Mouse (Mus musculus) heart, embryonic 13.5 days (tissue): ENCODE measurements around the gene Pinlyp. TPM values are rescaled to one million over a fixed set of nuclear protein-coding genes. Genes with fewer than 3 reads are reported as not detected.
A peak's percentile ranks its signal among the peaks of the same experiment; 100 is the strongest.

Source experiments
- ATAC-seq: fragments of 200-750 bp; cut with Nextera tagmentation; 2 replicates; pipeline ENCODE4 v1.8.0; 2017; ENCODE audit warnings: moderate TSS enrichment; ENCODE audit not compliant: insufficient number of reproducible peaks, low FRiP score, low TSS enrichment; ENCODE audit errors: extremely low read depth
- H3K27ac ChIP-seq: fragments of 300-500 bp; sonication (generic); replicated peaks from 2 replicates; pipeline ENCODE4 v1.5.1; 2015; ENCODE audit warnings: moderate library complexity, mild to moderate bottlenecking, inconsistent platforms
- H3K27me3 ChIP-seq: fragments of 300-500 bp; sonication (generic); replicated peaks from 2 replicates; pipeline ENCODE4 v1.6.1; 2015; ENCODE audit warnings: mild to moderate bottlenecking, inconsistent platforms
- H3K36me3 ChIP-seq: fragments of 300-500 bp; sonication (generic); 2 replicates; pipeline ENCODE4 v1.6.1; 2015; ENCODE audit warnings: mild to moderate bottlenecking, inconsistent platforms
- H3K4me1 ChIP-seq: fragments of 300-500 bp; sonication (generic); 2 replicates; pipeline ENCODE4 v1.6.1; 2015; ENCODE audit warnings: inconsistent platforms
- H3K4me2 ChIP-seq: fragments of 300-500 bp; sonication (generic); 2 replicates; pipeline ENCODE4 v1.6.1; 2015; ENCODE audit warnings: inconsistent platforms, mild to moderate bottlenecking, moderate library complexity
- H3K4me3 ChIP-seq: fragments of 300-500 bp; sonication (generic); 2 replicates; pipeline ENCODE4 v1.5.1; 2015; ENCODE audit warnings: moderate library complexity, mild to moderate bottlenecking, inconsistent platforms
- H3K9ac ChIP-seq: fragments of 300-500 bp; sonication (generic); 2 replicates; pipeline ENCODE4 v1.6.1; 2015; ENCODE audit warnings: inconsistent platforms, mild to moderate bottlenecking, moderate library complexity
- H3K9me3 ChIP-seq: fragments of 300-500 bp; sonication (generic); 2 replicates; pipeline ENCODE4 v1.6.1; 2016; ENCODE audit warnings: inconsistent platforms
- WGBS: fragments of 180-500 bp; shearing (Covaris S2); methylation state at CpG from one replicate; pipeline ENCODE4 v1.1.7; 2015; ENCODE audit warnings: mixed read lengths; 5-methylcytosine and 5-hydroxymethylcytosine counted together
- polyA plus RNA-seq: library from polyadenylated mRNA; unstranded; fragments of >200 nt; fragmentation: Nextera tagmentation; extraction: Ambion mirVana; gene quantifications from 2 replicates; pipeline ENCODE4 v1.2.1, GENCODE M21; 2015

Gene Pinlyp
- polyA plus RNA-seq, 1 experiment from 2014 or later = not detected

DNA sequence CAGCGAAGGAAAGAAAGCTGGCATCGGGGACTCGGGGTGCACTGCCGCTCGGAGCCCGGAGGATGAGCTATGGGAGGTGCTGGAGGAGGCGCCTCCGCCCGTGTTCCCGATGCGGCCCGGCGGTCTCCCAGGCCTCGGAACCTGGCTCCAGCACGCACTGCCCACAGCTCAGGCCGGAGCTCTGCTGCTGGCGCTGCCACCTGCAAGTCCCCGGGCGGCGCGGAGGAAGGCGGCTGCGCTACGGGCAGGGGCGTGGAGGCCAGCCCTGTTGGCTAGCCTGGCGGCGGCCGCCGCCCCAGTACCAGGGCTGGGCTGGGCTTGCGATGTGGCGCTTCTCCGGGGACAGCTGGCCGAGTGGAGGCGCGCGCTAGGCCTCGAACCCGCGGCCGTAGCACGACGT is 12.1 kb downstream of the Pinlyp start:
- peak overlapping the region; percentile 61 for H3K9ac ChIP-seq
- H3K36me3 ChIP-seq = peaks cover 45% of the 10 kb centered on the region
- 28% methylated on average over 42 of the region's 42 CpGs for WGBS
- H3K9me3 ChIP-seq = no peaks in the 10 kb centered on the region
- H3K4me1 ChIP-seq = peaks cover 27% of the 10 kb centered on the region
- H3K4me3 ChIP-seq = peak overlapping the region; percentile 12; the same call in 1 of the 2 replicates
- H3K4me2 ChIP-seq = peak overlapping the region; percentile 41
- no peak overlapping the region for H3K27ac ChIP-seq
- H3K27me3 ChIP-seq = peaks cover 14% of the 10 kb centered on the region
- ATAC-seq = no peak

DNA sequence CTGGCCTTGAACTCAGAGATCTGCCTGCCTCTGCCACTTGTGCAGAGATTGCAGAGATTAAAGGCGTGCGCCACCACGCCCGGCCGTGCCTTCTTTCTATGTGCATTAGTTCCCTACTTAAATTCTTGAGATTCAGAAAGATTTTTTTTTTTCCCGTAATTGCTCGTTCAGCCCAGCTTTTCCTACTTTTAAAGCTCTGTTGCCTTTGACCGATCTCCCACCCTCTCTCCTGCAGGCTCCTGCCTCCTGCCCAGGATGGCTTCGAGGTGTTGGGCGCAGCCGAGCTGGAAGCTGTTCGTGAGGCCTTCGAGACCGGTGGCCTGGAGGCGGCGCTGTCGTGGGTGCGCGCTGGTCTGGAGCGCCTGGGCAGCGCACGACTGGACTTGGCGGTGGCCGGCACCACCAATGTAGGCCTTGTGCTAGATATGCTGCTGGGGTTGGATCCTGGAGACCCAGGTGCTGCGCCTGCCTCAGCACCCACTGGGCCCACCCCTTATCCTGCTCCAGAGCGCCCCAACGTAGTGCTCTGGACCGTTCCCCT is 12.8 kb downstream of the Pinlyp start:
- Histone ChIP-seq H3K4me1 (peaks cover 27% of the 10 kb centered on the region), H3K9ac (no peak overlapping the region), H3K4me3 (no peak overlapping the region), H3K27ac (no peak overlapping the region), H3K9me3 (no peaks in the 10 kb centered on the region), H3K4me2 (no peak overlapping the region), H3K27me3 (peaks cover 14% of the 10 kb centered on the region), H3K36me3 (peaks cover 45% of the 10 kb centered on the region)
- no peak for ATAC-seq
- whole genome bisulfite sequencing = 71% methylated on average over 28 of the region's 28 CpGs

DNA sequence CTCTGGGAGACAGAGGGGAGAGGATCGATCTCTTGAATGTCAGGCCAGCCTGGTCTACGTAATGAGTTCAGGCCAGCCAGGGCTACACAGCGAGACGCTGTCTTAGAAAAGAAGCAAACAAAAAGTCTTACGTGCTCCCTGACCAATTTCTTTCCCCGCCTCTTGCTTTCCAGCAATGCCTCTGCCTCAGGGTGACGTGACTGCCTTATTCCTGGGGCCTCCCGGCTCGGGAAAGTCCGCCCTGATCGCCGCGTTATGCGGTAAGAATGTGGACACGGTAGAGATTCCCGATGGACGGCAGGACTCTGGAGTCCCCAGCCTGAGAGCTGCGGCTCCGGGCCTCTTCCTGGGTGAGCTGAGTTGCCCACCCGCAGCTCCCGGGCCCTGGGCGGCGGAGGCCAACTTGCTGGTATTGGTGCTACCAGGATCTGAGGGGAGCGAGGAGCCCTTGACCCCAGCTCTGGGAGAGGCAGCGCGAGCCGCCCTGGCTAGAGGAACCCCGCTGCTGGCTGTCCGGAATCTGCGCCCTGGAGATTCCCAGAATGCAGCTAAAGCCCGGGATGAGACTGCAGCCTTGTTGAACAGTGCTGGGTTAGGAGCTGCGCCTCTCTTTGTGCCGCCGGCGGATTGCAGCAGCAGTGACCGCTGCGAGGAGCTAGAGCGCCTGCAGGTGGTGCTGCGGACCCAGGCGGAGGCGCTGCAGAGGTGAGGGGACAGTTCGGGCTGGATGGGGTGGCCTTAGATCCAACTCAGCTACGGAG is 14.5 kb downstream of the Pinlyp start:
- H3K27ac ChIP-seq = peak overlapping the region; percentile 85
- peak overlapping the region; percentile 62 for H3K4me3 ChIP-seq
- H3K36me3 ChIP-seq = peaks cover 42% of the 10 kb centered on the region
- 2% methylated on average over 43 of the region's 43 CpGs for WGBS
- ATAC-seq = peak; percentile 24; the same call in 1 of the 2 replicates
- no peaks in the 10 kb centered on the region for H3K9me3 ChIP-seq
- peak overlapping the region; percentile 93 for H3K9ac ChIP-seq
- H3K4me1 ChIP-seq = peaks cover 27% of the 10 kb centered on the region
- H3K27me3 ChIP-seq = peaks cover 14% of the 10 kb centered on the region
- peak overlapping the region; percentile 87 for H3K4me2 ChIP-seq

DNA sequence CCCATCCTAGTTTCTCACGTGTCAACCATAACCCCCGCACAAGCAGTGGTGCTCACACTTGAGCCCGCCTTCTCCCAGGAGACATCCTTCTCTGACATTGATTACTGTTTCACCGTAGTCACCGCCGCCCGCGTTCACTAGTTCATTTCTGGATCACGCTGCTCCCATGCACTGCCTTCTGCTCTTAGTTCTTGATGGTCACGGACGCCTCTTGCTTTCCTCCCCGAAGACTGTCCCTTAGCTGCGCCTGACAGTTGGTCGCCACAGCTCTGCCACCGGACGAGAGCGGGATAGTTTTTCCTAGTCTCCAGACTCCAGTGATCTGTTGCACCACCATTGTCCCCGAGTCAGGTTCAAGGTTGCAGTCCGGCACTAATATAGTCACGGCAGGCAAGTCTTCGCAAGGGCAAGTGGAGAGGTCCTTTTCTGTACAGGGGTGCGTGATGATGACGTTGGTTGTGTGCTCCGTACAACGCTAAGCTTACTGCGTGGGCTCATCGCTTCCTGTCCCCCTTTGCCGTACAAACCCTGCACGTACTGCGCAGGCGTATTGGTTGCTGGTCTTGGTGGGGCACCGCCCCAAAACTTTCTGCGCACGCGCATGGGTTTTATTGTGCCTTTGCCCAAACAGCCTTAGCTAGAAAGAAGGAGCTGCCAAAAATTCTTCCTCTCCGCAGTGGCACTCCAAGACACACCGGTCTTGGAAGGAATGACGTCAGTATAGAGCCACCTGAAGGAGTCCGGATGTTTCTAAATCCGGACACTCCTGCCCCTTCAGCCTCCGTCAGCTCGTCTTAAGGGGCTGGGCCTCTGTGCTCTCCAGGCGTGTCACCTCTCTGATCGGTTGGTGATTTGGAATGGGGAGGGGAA is 15.6 kb downstream of the Pinlyp start, which contains the start of gene Irgq:
TSS of gene Irgq (plus strand) at position 628 of the 870 bp plus-strand sequence.
- Histone ChIP-seq H3K27me3 (peaks cover 14% of the 10 kb centered on the region), H3K4me1 (peaks cover 27% of the 10 kb centered on the region), H3K4me2 (peak within 1 kb of the TSS; percentile 87), H3K9ac (peak within 1 kb of the TSS; percentile 93), H3K4me3 (peak within 1 kb of the TSS; percentile 62), H3K9me3 (no peaks in the 10 kb centered on the region), H3K27ac (peak within 1 kb of the TSS; percentile 85), H3K36me3 (peaks cover 32% of the 10 kb centered on the region)
- peak; percentile 85 for ATAC-seq
- under 1% methylated on average over 44 of the region's 44 CpGs for WGBS

DNA sequence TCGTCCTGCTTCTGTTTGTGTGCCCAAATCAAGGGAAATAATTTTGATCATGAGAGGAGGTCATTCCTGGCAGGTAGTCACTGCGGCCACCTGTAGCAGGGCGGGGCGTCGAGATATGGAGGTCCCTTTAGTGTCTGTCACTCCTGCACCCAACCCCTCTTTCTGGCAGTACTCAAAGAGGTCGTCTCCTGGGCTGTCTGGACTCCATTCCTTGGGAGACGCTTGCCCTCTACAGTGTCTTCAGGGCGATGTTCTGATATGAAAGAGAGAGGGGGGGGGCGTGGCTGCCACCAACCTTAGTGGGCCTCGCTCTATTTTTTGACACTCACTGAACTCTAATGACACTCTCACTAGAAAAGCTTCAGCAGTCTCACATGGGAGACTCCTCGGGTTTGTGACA is 16.3 kb downstream of the Pinlyp start:
- Histone ChIP-seq H3K4me1 (peaks cover 27% of the 10 kb centered on the region), H3K4me2 (peak overlapping the region; percentile 87), H3K36me3 (peaks cover 24% of the 10 kb centered on the region), H3K27ac (peak overlapping the region; percentile 85), H3K9me3 (no peaks in the 10 kb centered on the region), H3K4me3 (peak overlapping the region; percentile 62), H3K27me3 (peaks cover 14% of the 10 kb centered on the region), H3K9ac (peak overlapping the region; percentile 83)
- ATAC-seq = no peak
- whole genome bisulfite sequencing = 43% methylated on average over 11 of the region's 11 CpGs

DNA sequence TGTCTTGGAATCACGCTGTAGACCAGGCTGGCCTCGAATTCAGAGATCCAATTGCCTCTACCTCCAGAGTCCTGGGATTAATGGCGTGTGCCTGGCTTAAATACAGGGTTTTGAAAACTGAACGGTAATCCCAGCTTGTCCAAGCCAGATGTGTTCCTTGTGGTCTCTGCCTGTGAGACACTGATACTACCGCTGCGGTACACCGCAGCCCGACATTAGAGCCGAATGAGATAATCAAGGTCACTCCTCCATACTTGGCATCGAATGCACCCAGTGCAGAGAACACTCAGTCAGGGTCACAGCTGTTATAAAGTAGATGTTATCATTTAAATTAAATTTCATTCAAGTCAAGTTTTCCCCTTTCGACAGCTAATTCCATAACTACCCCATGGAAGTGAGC is 17.1 kb downstream of the Pinlyp start:
- peaks cover 17% of the 10 kb centered on the region for H3K36me3 ChIP-seq
- H3K4me1 ChIP-seq = peaks cover 19% of the 10 kb centered on the region
- 88% methylated on average over 11 of the region's 11 CpGs for whole genome bisulfite sequencing
- ATAC-seq = no peak
- H3K9ac ChIP-seq = no peak overlapping the region
- 0 out of 2 replicates have a peak overlapping the region, but pooled peaks have one; percentile 62 for H3K4me3 ChIP-seq
- no peak overlapping the region for H3K4me2 ChIP-seq
- no peak overlapping the region for H3K27ac ChIP-seq
- H3K9me3 ChIP-seq = no peaks in the 10 kb centered on the region
- peaks cover 10% of the 10 kb centered on the region for H3K27me3 ChIP-seq

DNA sequence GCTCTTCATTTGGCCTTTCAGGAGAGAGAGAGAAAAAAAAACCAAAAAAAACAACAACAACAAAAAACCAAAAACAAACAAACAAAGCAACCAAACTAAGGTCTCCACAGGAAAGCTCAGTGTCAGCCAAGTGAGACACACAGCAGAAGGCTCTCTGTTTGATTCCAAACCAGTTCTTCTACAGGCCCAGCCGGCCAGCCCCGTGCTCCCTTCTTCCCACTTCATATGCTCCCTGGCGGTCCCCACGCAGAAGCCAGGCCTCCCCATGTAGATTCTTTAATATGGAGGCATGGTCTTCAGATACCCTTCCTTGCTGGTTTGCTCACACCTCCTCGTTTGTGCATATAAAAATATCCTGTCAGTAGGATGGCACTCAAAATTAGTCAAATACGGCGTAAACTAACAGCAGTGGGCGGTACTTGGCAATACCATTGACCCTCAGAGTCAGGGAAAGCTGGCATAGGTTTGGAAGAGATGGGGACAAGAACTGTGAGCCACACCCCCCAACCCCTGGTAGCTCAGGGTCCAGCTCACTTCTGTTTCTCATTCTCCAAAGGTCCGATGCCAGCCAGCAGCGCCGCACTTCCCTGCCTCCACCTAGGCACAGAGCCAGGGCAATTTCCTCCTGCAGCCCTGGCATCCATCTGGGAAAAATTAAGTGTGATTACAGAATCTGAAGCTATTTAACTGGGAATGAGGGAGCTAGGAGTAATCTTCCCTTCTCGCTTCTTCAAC is 20.1 kb downstream of the Pinlyp start:
- Histone ChIP-seq H3K27ac (no peak overlapping the region), H3K4me2 (no peak overlapping the region), H3K9ac (no peak overlapping the region), H3K4me1 (peaks cover 6% of the 10 kb centered on the region), H3K4me3 (no peak overlapping the region), H3K36me3 (no peaks in the 10 kb centered on the region), H3K9me3 (no peaks in the 10 kb centered on the region), H3K27me3 (peaks cover 3% of the 10 kb centered on the region; the same call in 1 of the 2 replicates)
- 80% methylated on average over 12 of the region's 12 CpGs for WGBS
- ATAC-seq = no peak

DNA sequence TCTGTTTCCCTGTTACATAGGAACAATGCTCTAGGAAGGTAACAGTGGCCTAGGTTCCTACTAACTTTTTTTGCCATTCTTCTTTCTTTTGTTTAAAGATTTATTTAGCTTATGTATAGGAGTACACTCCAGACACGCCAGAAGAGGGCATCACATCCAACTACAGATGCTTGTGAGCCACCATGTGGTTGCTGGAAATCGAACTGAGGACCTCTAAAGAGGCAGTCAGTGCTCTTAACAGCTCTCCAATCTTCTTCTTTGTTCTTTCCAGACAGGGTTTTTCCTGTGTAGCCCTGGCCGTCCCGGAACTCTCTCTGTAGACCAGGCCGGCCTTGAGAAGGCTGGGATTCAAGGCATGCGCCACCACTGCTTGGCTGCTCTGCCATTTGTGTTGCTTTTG is 20.9 kb downstream of the Pinlyp start:
- Histone ChIP-seq H3K4me1 (peaks cover 6% of the 10 kb centered on the region), H3K4me2 (no peak overlapping the region), H3K9ac (no peak overlapping the region), H3K9me3 (no peaks in the 10 kb centered on the region), H3K27ac (no peak overlapping the region), H3K4me3 (no peak overlapping the region), H3K36me3 (no peaks in the 10 kb centered on the region), H3K27me3 (peaks cover 3% of the 10 kb centered on the region; the same call in 1 of the 2 replicates)
- WGBS = 68% methylated on average over 6 of the region's 6 CpGs
- no peak for ATAC-seq

DNA sequence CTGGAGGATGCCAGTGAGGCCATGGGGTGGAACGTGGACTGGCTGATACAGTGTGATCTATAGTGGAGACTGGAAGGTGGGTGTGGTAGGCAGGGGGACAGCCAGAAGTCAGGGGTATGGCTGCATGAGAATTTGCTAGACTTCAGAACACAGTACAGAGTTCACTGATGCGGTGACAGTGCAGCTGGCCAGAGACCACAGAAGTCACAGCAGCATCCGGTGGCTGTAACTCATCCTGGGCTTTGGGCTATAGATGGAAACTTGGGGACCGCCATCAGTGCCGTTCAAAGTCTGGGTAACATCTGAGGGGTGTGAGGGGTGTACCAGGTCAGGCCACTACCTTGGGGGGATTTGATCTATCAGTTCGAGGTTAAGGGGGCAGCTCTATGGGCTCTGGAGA is 22.2 kb downstream of the Pinlyp start:
- Histone ChIP-seq H3K4me2 (no peak overlapping the region), H3K36me3 (no peaks in the 10 kb centered on the region), H3K4me3 (no peak overlapping the region), H3K9me3 (no peaks in the 10 kb centered on the region), H3K27me3 (peaks cover 3% of the 10 kb centered on the region; the same call in 1 of the 2 replicates), H3K4me1 (no peaks in the 10 kb centered on the region), H3K27ac (no peak overlapping the region), H3K9ac (no peak overlapping the region)
- 81% methylated on average over 6 of the region's 6 CpGs for WGBS
- no peak for ATAC-seq

DNA sequence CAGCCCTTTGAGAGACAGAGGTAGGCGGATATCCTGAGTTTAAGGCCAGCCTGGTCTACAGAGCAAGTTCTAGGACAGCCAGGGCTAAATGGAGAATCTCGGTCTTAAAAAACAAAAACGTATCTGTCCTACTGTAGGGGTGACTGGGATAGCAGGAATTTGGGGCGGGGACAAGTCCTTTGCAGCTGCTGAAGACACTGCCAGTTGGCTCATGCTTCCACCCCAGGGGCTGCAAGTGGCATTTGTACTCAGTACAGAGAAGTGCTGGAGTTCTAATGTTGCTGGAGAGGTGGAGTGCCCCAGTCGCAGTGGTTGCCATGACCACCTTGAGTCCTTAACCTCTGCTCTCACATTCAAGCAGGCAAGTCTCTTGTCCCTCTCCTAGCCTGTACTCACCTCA is 23.1 kb downstream of the Pinlyp start:
- ATAC-seq = no peak
- no peak overlapping the region for H3K4me3 ChIP-seq
- no peaks in the 10 kb centered on the region for H3K9me3 ChIP-seq
- H3K4me1 ChIP-seq = no peaks in the 10 kb centered on the region
- WGBS = 47% methylated on average over 5 of the region's 5 CpGs
- peaks cover 3% of the 10 kb centered on the region; the same call in 1 of the 2 replicates for H3K27me3 ChIP-seq
- no peak overlapping the region for H3K9ac ChIP-seq
- no peaks in the 10 kb centered on the region for H3K36me3 ChIP-seq
- H3K4me2 ChIP-seq = no peak overlapping the region
- no peak overlapping the region for H3K27ac ChIP-seq
